Mouse (Mus musculus): ENCODE data around the gene Gm9507. TPM values are rescaled to one million over a fixed set of nuclear protein-coding genes. Genes with fewer than 3 reads are reported as not detected.
"Not testable (repeated sequence)": the region's sequence is repeated elsewhere in the genome, so short reads cannot be mapped to it uniquely, and the experiment has no call there.

Gene Gm9507
- polyA plus RNA-seq, 1 experiment from 2014 or later, result not detected

DNA sequence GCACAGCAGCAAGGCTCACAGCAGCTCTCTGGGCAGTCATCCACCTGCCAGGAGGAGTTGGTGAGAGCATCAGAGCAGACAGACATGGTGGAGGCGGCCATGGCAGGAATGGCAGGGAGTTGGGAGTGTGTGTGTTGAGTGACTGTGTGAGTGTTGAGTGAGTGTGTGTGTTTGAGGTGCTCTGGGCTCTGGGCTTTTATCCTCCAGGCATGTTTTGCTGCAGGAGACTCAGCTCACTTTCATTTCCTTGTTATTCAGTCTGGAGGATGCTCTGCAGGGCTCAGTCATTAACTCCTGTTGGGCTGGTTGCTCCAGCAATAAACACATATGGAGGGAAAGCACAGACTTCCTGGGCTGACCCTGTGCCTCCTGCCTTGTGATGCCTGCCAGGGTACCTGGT lies 34.8 kb downstream of the Gm9507 start, which contains the start of gene Gm7138:
Gene Gm7138 (minus strand): TSS at position 101 of the 400 bp plus-strand sequence.
- not testable (repeated sequence) for H3K36me3 ChIP-seq (ENCODE audit: control insufficient read depth, insufficient read depth); H3K4me3 ChIP-seq (ENCODE audit: low read depth, low read length)
- no CpG with 5 or more reads among the region's 1 CpGs for WGBS

DNA sequence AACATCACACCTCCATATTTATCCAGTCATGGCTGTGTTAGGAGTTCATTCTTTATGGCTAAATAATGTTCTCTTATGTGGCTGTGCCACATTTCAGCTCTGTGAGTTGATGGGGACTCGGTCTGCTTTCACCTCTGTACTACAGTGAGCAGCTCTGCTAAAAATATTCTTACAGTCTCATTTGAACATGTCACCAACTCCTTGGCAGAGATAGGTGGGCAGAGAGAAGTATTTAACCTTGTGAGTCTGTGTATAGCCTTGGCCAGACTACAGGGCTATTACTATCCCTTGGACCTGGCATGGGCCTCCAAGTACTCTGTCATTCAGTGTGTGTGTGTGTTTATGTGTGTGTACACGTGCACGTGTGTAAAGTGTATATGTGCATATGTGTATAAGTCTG lies 39.5 kb downstream of the Gm9507 start:
- not testable (repeated sequence) for H3K9ac ChIP-seq (ENCODE audit: low read depth, low read length); H3K27me3 ChIP-seq (replicated peaks; ENCODE audit: control insufficient read depth, insufficient read depth, low read length); ATAC-seq; H3K36me3 ChIP-seq (ENCODE audit: control insufficient read depth, insufficient read depth); H3K9me3 ChIP-seq (ENCODE audit: control insufficient read depth); H3K4me3 ChIP-seq (ENCODE audit: low read depth, low read length); H3K4me1 ChIP-seq (replicated peaks; ENCODE audit: control insufficient read depth, insufficient read depth, low read length); H3K4me2 ChIP-seq (replicated peaks; ENCODE audit: low read depth); H3K27ac ChIP-seq (ENCODE audit: low read depth, low read length)
- WGBS, result 100% methylated on average over 1 of the region's 3 CpGs

More for the DNA sequence above, 34.8 kb downstream of the Gm9507 start, which contains the start of gene Gm7138:
- H3K9ac ChIP-seq (ENCODE audit: low read depth, low read length); H3K4me1 ChIP-seq (replicated peaks; ENCODE audit: control insufficient read depth, insufficient read depth, low read length); ATAC-seq; H3K27me3 ChIP-seq (replicated peaks; ENCODE audit: control insufficient read depth, insufficient read depth, low read length); H3K27ac ChIP-seq (ENCODE audit: low read depth, low read length); H3K9me3 ChIP-seq (ENCODE audit: control insufficient read depth); H3K4me2 ChIP-seq (replicated peaks; ENCODE audit: low read depth): not testable (repeated sequence)

DNA sequence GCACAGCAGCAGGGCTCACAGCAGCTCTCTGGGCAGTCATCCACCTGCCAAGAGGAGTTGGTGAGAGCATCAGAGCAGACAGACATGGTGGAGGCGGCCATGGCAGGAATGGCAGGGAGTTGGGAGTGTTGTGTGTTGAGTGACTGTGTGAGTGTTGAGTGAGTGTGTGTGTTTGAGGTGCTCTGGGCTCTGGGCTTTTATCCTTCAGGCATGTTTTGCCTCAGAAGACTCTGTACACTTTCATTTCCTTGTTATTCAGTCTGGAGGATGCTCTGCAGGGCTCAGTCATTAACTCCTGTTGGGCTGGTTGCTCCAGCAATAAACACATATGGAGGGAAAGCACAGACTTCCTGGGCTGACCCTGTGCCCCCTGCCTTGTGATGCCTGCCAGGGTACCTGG lies 40.4 kb downstream of the Gm9507 start, which contains the start of gene Gm3238:
Gene Gm3238 (minus strand): TSS at position 101 of the 400 bp plus-strand sequence.
- H3K4me2 ChIP-seq (replicated peaks; ENCODE audit: low read depth); ATAC-seq: not testable (repeated sequence)
- 80% methylated on average over 1 of the region's 1 CpGs for WGBS

DNA sequence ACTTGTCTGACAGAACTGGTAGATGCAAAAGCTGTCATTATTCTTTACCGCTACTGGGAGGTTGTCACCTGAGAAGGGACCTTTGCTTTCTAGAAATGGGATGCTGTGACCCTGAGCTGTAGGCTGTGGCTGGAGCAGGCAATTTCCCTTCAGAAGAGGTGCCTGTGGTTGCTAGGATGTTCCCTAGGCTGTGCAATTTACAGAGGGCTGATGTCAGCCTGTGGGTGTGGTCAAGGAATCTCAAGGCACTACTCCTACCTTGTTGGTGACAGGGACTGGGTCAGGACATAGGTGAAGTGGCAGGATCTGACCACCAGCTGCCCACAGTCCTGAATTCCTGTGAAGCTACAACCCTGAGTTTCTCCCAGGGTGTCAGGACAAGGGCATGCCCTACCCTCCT lies 41.9 kb downstream of the Gm9507 start:
- no peak for ATAC-seq
- no peak overlapping the region for H3K9ac ChIP-seq (ENCODE audit: low read depth, low read length)
- H3K4me2 ChIP-seq (replicated peaks; ENCODE audit: low read depth), result no peak overlapping the region
- no peak overlapping the region for H3K4me3 ChIP-seq (ENCODE audit: low read depth, low read length)
- no peak overlapping the region for H3K27ac ChIP-seq (ENCODE audit: low read depth, low read length)
- no peaks in the 10 kb centered on the region for H3K36me3 ChIP-seq (ENCODE audit: control insufficient read depth, insufficient read depth)
- WGBS, result 82% methylated on average over 1 of the region's 1 CpGs
- no peaks in the 10 kb centered on the region for H3K27me3 ChIP-seq (replicated peaks; ENCODE audit: control insufficient read depth, insufficient read depth, low read length)
- H3K9me3 ChIP-seq (ENCODE audit: control insufficient read depth), result no peaks in the 10 kb centered on the region
- no peaks in the 10 kb centered on the region for H3K4me1 ChIP-seq (replicated peaks; ENCODE audit: control insufficient read depth, insufficient read depth, low read length)
- no peak for TF ChIP-seq CTCF (IDR thresholded peaks at IDR 0.05; ENCODE audit: low read depth)

More for the DNA sequence above, 40.4 kb downstream of the Gm9507 start, which contains the start of gene Gm3238:
- H3K4me3 ChIP-seq (ENCODE audit: low read depth, low read length); H3K27me3 ChIP-seq (replicated peaks; ENCODE audit: control insufficient read depth, insufficient read depth, low read length); H3K27ac ChIP-seq (ENCODE audit: low read depth, low read length); H3K9ac ChIP-seq (ENCODE audit: low read depth, low read length); H3K4me1 ChIP-seq (replicated peaks; ENCODE audit: control insufficient read depth, insufficient read depth, low read length); H3K36me3 ChIP-seq (ENCODE audit: control insufficient read depth, insufficient read depth); H3K9me3 ChIP-seq (ENCODE audit: control insufficient read depth): not testable (repeated sequence)

Other genes starting within 250 kb of the Gm9507 start
- 200 and 201 TPM in 2 replicates for gene Pttg1ip, start 230.1 kb downstream of the Gm9507 start, polyA plus RNA-seq (2015; fragmentation: Nextera tagmentation; extraction: Ambion mirVana)
- 256 and 269 TPM in 2 replicates for gene Sumo3, start 205.7 kb downstream of the Gm9507 start, polyA plus RNA-seq (2015; fragmentation: Nextera tagmentation; extraction: Ambion mirVana)
- gene Gm49325, start 205.6 kb downstream of the Gm9507 start, polyA plus RNA-seq (2015; fragmentation: Nextera tagmentation; extraction: Ambion mirVana), result 18.9 TPM in 2 replicates
- 36.4 and 37.8 TPM in 2 replicates for gene Ube2g2, start 189.6 kb downstream of the Gm9507 start, polyA plus RNA-seq (2015; fragmentation: Nextera tagmentation; extraction: Ambion mirVana)
- 0.10 and 0.20 TPM in 2 replicates for gene Tspear, start 125.3 kb downstream of the Gm9507 start, polyA plus RNA-seq (2015; fragmentation: Nextera tagmentation; extraction: Ambion mirVana)
- gene Gm19402, start 121.1 kb downstream of the Gm9507 start, polyA plus RNA-seq (2015; fragmentation: Nextera tagmentation; extraction: Ambion mirVana), result not detected in 2 replicates
- gene Gm9508, start 114.6 kb downstream of the Gm9507 start, polyA plus RNA-seq (2015; fragmentation: Nextera tagmentation; extraction: Ambion mirVana), result not detected in 2 replicates
- gene Gm10272, start 105.2 kb downstream of the Gm9507 start, polyA plus RNA-seq (2015; fragmentation: Nextera tagmentation; extraction: Ambion mirVana), result not detected in 2 replicates
- not detected in 2 replicates for gene Gm10024, start 100.4 kb downstream of the Gm9507 start, polyA plus RNA-seq (2015; fragmentation: Nextera tagmentation; extraction: Ambion mirVana)
- not detected in 2 replicates for gene Gm10142, start 96.0 kb downstream of the Gm9507 start, polyA plus RNA-seq (2015; fragmentation: Nextera tagmentation; extraction: Ambion mirVana)
- gene Krtap12-1, start 91.2 kb downstream of the Gm9507 start, polyA plus RNA-seq (2015; fragmentation: Nextera tagmentation; extraction: Ambion mirVana), result not detected in 2 replicates
- gene Gm10100, start 85.4 kb downstream of the Gm9507 start, polyA plus RNA-seq (2015; fragmentation: Nextera tagmentation; extraction: Ambion mirVana), result not detected in 2 replicates
- gene Gm18596, start 69.2 kb downstream of the Gm9507 start, polyA plus RNA-seq (2015; fragmentation: Nextera tagmentation; extraction: Ambion mirVana), result not detected in 2 replicates
- gene Gm9736, start 60.5 kb downstream of the Gm9507 start, polyA plus RNA-seq (2015; fragmentation: Nextera tagmentation; extraction: Ambion mirVana), result not detected in 2 replicates
- not detected in 2 replicates for gene Gm3233, start 52.2 kb downstream of the Gm9507 start, polyA plus RNA-seq (2015; fragmentation: Nextera tagmentation; extraction: Ambion mirVana)
- gene Gm3238, start 40.5 kb downstream of the Gm9507 start, polyA plus RNA-seq (2015; fragmentation: Nextera tagmentation; extraction: Ambion mirVana), result not detected in 2 replicates
- not detected in 2 replicates for gene Gm7138, start 34.9 kb downstream of the Gm9507 start, polyA plus RNA-seq (2015; fragmentation: Nextera tagmentation; extraction: Ambion mirVana)
- not detected in 2 replicates for gene Gm3250, start 29.3 kb downstream of the Gm9507 start, polyA plus RNA-seq (2015; fragmentation: Nextera tagmentation; extraction: Ambion mirVana)
- not detected in 2 replicates for gene Gm7137, start 23.6 kb downstream of the Gm9507 start, polyA plus RNA-seq (2015; fragmentation: Nextera tagmentation; extraction: Ambion mirVana)
- gene Gm9639, start 16.8 kb downstream of the Gm9507 start, polyA plus RNA-seq (2015; fragmentation: Nextera tagmentation; extraction: Ambion mirVana), result not detected in 2 replicates
- gene Gm19668, start 12.7 kb downstream of the Gm9507 start, polyA plus RNA-seq (2015; fragmentation: Nextera tagmentation; extraction: Ambion mirVana), result not detected in 2 replicates
- not detected in 2 replicates for gene Gm2696, start 2.8 kb upstream of the Gm9507 start, polyA plus RNA-seq (2015; fragmentation: Nextera tagmentation; extraction: Ambion mirVana)
- gene Krtap10-4, start 15.3 kb upstream of the Gm9507 start, polyA plus RNA-seq (2015; fragmentation: Nextera tagmentation; extraction: Ambion mirVana), result not detected in 2 replicates
- not detected in 2 replicates for gene Krtap10-10, start 24.1 kb upstream of the Gm9507 start, polyA plus RNA-seq (2015; fragmentation: Nextera tagmentation; extraction: Ambion mirVana)
- not detected in 2 replicates for gene Gm36176, start 35.0 kb upstream of the Gm9507 start, polyA plus RNA-seq (2015; fragmentation: Nextera tagmentation; extraction: Ambion mirVana)
- not detected in 2 replicates for gene Gm10318, start 41.0 kb upstream of the Gm9507 start, polyA plus RNA-seq (2015; fragmentation: Nextera tagmentation; extraction: Ambion mirVana)
- gene Gm3285, start 50.1 kb upstream of the Gm9507 start, polyA plus RNA-seq (2015; fragmentation: Nextera tagmentation; extraction: Ambion mirVana), result not detected in 2 replicates
- 2.1 TPM in 2 replicates for gene Lrrc3, start 90.7 kb upstream of the Gm9507 start, polyA plus RNA-seq (2015; fragmentation: Nextera tagmentation; extraction: Ambion mirVana)
- gene Trpm2, start 158.7 kb upstream of the Gm9507 start, polyA plus RNA-seq (2015; fragmentation: Nextera tagmentation; extraction: Ambion mirVana), result 0.66 and 1.1 TPM in 2 replicates
- 8.5 and 8.6 TPM in 2 replicates for gene 1810043G02Rik, start 166.7 kb upstream of the Gm9507 start, polyA plus RNA-seq (2015; fragmentation: Nextera tagmentation; extraction: Ambion mirVana)
- 42.3 and 51.1 TPM in 2 replicates for gene Pfkl, start 198.2 kb upstream of the Gm9507 start, polyA plus RNA-seq (2015; fragmentation: Nextera tagmentation; extraction: Ambion mirVana)
- gene Dnmt3l, start 230.1 kb upstream of the Gm9507 start, polyA plus RNA-seq (2015; fragmentation: Nextera tagmentation; extraction: Ambion mirVana), result 0.14 and 0.31 TPM in 2 replicates
- gene Aire, start 231.8 kb upstream of the Gm9507 start, polyA plus RNA-seq (2015; fragmentation: Nextera tagmentation; extraction: Ambion mirVana), result 0.04 TPM in 1 of 2 replicates, not detected in the other

All from intestine, postnatal 0 days (tissue).